Mouse (Mus musculus): ENCODE results near the gene Smyd4.

GRCm38 (mm10) chr11:75420037-75420436 lies 71.8 kb downstream of the Smyd4 start:
- TF ChIP-seq CTCF (IDR thresholded peaks at IDR 0.05; ENCODE audit: borderline replicate concordance, insufficient read depth, low read length) = no peak
- TF ChIP-seq POLR2A (IDR thresholded peaks at IDR 0.05; ENCODE audit: low read depth, low read length) = no peak
